Mouse (Mus musculus): ENCODE measurements at regions not wholly inside any gene's neighbourhood (a gene's known extent, or its start where the extent isn't known, plus 50 kb on each side); places are given as distances from the start of the nearest gene placed in this dataset.

DNA sequence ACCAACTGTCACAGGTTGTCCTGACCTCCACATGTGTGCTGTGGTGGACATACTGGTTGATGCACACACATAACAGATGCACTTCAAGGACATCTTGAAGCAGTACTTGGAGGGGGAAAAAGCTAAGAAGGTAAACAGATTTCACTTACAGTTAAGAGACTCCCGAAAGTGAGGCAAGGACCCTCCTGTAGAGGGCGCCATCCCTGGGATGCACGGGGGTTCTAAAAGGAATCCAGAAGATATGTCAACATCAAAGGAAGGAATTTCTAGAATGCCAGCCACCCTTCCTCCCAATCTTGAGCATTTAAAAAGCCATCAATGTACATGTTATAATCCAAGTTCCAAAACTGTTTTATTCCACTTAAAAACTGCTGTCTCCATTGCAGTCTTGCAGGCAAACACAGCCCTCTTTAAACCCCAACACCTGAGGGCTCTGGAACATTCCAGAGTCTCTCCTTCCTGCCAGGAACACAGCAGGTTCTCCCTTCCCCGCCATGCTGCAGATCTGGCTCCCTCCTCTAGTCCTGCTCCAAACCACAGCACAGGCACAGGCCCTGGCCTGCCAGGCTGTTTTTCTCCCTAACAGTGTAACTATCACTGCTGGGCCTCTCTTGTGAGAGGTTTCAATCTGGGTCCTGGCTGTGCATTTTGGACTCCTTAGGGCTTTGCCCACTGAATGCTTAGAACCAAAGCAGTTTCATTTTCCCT lies 200.8 kb upstream of the Mkln1 start:
- no peak for ATAC-seq (ENCODE audit: insufficient number of reproducible peaks, insufficient read depth, low FRiP score, low read depth)
- no peak overlapping the region for H3K9ac ChIP-seq (ENCODE audit: low read length)
- peaks cover 12 to 16% of the 10 kb centered on the region in 2 experiments; a peak in 2 of 4 replicates for H3K4me1 ChIP-seq (ENCODE audit: control insufficient read depth in 2 of 2, insufficient read depth in 2 of 2, low read length in 2 of 2)
- H3K4me2 ChIP-seq (ENCODE audit: low read length), result no peak overlapping the region
- no peaks in the 10 kb centered on the region for H3K9me3 ChIP-seq (ENCODE audit: control insufficient read depth, low read length)
- H3K36me3 ChIP-seq (ENCODE audit: control insufficient read depth, insufficient read depth, low read length), result no peaks in the 10 kb centered on the region
- no peak overlapping the region for H3K27ac ChIP-seq (replicated peaks in 1 of 2; ENCODE audit: control insufficient read depth in 1 of 2, insufficient read depth in 1 of 2, low read depth in 2 of 2, low read length in 2 of 2)
- 57% methylated on average over 4 of the region's 4 CpGs for WGBS
- H3K27me3 ChIP-seq (ENCODE audit: control insufficient read depth, insufficient read depth, low read length), result no peaks in the 10 kb centered on the region
- no peak overlapping the region for H3K4me3 ChIP-seq (ENCODE audit: control insufficient read depth in 1 of 2, insufficient read depth in 1 of 2, low read depth in 1 of 2, low read length in 2 of 2)

DNA sequence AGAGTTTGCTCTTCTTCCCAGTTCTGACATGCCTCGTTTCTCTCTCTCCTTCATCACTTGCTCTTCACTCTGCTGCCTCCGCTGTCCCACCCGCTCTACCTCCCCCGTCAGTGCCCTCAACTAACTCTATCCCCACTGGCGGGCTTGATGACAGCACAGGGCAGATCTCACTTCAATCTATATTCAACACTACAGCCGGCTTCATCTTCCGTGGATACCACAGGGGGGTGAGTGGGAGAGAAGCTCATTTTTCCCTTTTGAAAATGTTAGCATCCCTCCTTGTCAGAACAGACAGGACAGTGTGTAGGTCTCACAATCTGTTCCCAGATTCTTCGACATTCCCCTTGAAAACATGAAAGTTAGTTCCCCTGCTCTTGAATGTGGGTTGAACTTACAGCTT lies 200.2 kb upstream of the Mkln1 start:
- H3K27ac ChIP-seq (replicated peaks in 1 of 2; ENCODE audit: control insufficient read depth in 1 of 2, insufficient read depth in 1 of 2, low read depth in 2 of 2, low read length in 2 of 2), result no peak overlapping the region
- 59% methylated on average over 8 of the region's 8 CpGs for WGBS

DNA sequence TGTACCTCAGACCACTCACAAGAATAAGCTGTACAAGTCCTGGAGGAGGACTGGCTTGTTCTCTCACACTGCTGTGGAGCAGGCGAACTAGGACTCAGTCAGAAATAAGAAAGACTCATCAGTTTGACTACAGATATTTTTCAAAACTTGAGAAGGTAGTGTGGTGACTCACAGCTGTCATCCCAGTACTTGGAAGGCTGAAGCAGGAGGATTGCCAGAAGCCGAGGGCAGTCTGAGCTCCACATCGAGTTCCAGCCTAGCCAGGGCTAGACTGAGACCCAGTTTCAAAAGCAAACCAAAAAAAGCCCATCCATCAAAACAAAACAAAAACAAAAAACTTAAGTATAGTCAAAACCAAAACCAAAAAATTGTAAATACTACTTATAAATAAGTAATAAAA lies 197.8 kb upstream of the Mkln1 start:
- ATAC-seq (ENCODE audit: insufficient number of reproducible peaks, insufficient read depth, low FRiP score, low read depth), result no peak

More for the DNA sequence above, 200.2 kb upstream of the Mkln1 start:
- Histone ChIP-seq H3K9ac (ENCODE audit: low read length) (no peak overlapping the region), H3K4me3 (ENCODE audit: control insufficient read depth in 1 of 2, insufficient read depth in 1 of 2, low read depth in 1 of 2, low read length in 2 of 2) (no peak overlapping the region), H3K9me3 (ENCODE audit: control insufficient read depth, low read length) (no peaks in the 10 kb centered on the region), H3K4me2 (ENCODE audit: low read length) (no peak overlapping the region), H3K27me3 (ENCODE audit: control insufficient read depth, insufficient read depth, low read length) (no peaks in the 10 kb centered on the region), H3K36me3 (ENCODE audit: control insufficient read depth, insufficient read depth, low read length) (no peaks in the 10 kb centered on the region), H3K4me1 (ENCODE audit: control insufficient read depth in 2 of 2, insufficient read depth in 2 of 2, low read length in 2 of 2) (peaks cover 10 to 12% of the 10 kb centered on the region in 2 experiments; a peak in 2 of 4 replicates)
- ATAC-seq (ENCODE audit: insufficient number of reproducible peaks, insufficient read depth, low FRiP score, low read depth), result no peak

DNA sequence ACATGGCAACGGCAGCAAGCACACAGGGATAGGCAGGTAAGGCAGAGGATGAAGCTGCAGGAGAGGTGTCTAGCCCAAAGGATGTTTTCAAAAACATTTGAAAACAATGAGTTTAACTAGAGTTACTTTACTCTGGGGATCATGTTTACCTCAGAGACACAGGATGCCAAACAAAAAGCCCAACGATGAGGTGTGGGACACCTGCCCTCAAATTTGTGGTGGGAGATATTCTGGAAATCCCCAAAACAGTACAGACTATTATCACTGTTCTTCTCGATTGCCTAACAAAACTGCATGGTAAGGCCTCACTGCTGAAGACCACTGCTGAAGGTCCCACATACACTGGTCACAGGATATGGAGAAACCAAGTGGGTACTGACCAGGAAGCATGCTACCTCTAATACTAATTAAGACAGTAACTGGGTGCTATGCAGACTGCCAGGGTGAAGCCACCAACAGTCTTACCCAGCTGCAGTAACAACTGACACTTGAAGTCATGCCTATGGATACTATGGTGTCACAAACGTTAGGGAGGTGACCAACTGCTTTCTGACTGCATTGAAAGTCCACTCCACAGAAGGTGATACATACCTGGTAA lies 197.1 kb upstream of the Mkln1 start:
- no peak overlapping the region for H3K27ac ChIP-seq (replicated peaks in 1 of 2; ENCODE audit: control insufficient read depth in 1 of 2, insufficient read depth in 1 of 2, low read depth in 2 of 2, low read length in 2 of 2)
- no peak overlapping the region for H3K4me2 ChIP-seq (ENCODE audit: low read length)
- no peaks in the 10 kb centered on the region for H3K27me3 ChIP-seq (ENCODE audit: control insufficient read depth, insufficient read depth, low read length)
- no peak overlapping the region for H3K9ac ChIP-seq (ENCODE audit: low read length)
- H3K9me3 ChIP-seq (ENCODE audit: control insufficient read depth, low read length), result no peaks in the 10 kb centered on the region
- H3K4me3 ChIP-seq (ENCODE audit: control insufficient read depth in 1 of 2, insufficient read depth in 1 of 2, low read depth in 1 of 2, low read length in 2 of 2), result no peak overlapping the region
- no peaks in the 10 kb centered on the region for H3K4me1 ChIP-seq (ENCODE audit: control insufficient read depth in 2 of 2, insufficient read depth in 2 of 2, low read length in 2 of 2)
- 80% methylated on average over 4 of the region's 4 CpGs for WGBS
- ATAC-seq (ENCODE audit: insufficient number of reproducible peaks, insufficient read depth, low FRiP score, low read depth), result no peak
- no peaks in the 10 kb centered on the region for H3K36me3 ChIP-seq (ENCODE audit: control insufficient read depth, insufficient read depth, low read length)

More for the DNA sequence above, 197.8 kb upstream of the Mkln1 start:
- Histone ChIP-seq H3K36me3 (ENCODE audit: control insufficient read depth, insufficient read depth, low read length) (no peaks in the 10 kb centered on the region), H3K4me3 (ENCODE audit: control insufficient read depth in 1 of 2, insufficient read depth in 1 of 2, low read depth in 1 of 2, low read length in 2 of 2) (no peak overlapping the region), H3K4me2 (ENCODE audit: low read length) (no peak overlapping the region), H3K9me3 (ENCODE audit: control insufficient read depth, low read length) (no peaks in the 10 kb centered on the region), H3K27me3 (ENCODE audit: control insufficient read depth, insufficient read depth, low read length) (no peaks in the 10 kb centered on the region), H3K9ac (ENCODE audit: low read length) (no peak overlapping the region), H3K27ac (replicated peaks in 1 of 2; ENCODE audit: control insufficient read depth in 1 of 2, insufficient read depth in 1 of 2, low read depth in 2 of 2, low read length in 2 of 2) (no peak overlapping the region), H3K4me1 (ENCODE audit: control insufficient read depth in 2 of 2, insufficient read depth in 2 of 2, low read length in 2 of 2) (peaks cover 4 to 5% of the 10 kb centered on the region in 2 experiments; a peak in 2 of 4 replicates)
- WGBS, result 89% methylated on average over 3 of the region's 3 CpGs

DNA sequence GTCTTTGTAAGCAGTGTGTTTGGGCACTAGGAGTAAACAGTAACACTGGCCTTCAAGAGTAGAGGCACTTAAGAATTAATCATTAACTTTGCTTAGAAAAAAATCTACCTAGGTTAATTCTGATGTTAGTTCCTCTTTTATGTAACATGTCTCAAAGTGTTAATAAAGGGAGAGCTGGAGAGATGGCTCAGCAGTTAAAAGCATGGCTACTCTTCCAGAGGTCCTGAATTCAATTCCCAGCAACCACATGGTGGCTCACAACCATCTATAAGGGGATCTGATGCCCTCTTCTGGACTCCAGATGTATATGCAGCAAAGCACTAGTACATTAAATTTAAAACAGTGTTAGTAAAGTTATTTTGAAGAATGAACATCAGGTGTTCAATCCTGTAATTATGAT lies 195.9 kb upstream of the Mkln1 start:
- no peak overlapping the region for H3K4me2 ChIP-seq (ENCODE audit: low read length)
- no peaks in the 10 kb centered on the region for H3K36me3 ChIP-seq (ENCODE audit: control insufficient read depth, insufficient read depth, low read length)
- H3K27ac ChIP-seq (replicated peaks in 1 of 2; ENCODE audit: control insufficient read depth in 1 of 2, insufficient read depth in 1 of 2, low read depth in 2 of 2, low read length in 2 of 2), result no peak overlapping the region
- H3K9me3 ChIP-seq (ENCODE audit: control insufficient read depth, low read length), result no peaks in the 10 kb centered on the region
- no peak for ATAC-seq (ENCODE audit: insufficient number of reproducible peaks, insufficient read depth, low FRiP score, low read depth)
- H3K4me1 ChIP-seq (ENCODE audit: control insufficient read depth in 2 of 2, insufficient read depth in 2 of 2, low read length in 2 of 2), result no peaks in the 10 kb centered on the region
- H3K4me3 ChIP-seq (ENCODE audit: control insufficient read depth in 1 of 2, insufficient read depth in 1 of 2, low read depth in 1 of 2, low read length in 2 of 2), result no peak overlapping the region
- H3K9ac ChIP-seq (ENCODE audit: low read length), result no peak overlapping the region
- H3K27me3 ChIP-seq (ENCODE audit: control insufficient read depth, insufficient read depth, low read length), result no peaks in the 10 kb centered on the region

DNA sequence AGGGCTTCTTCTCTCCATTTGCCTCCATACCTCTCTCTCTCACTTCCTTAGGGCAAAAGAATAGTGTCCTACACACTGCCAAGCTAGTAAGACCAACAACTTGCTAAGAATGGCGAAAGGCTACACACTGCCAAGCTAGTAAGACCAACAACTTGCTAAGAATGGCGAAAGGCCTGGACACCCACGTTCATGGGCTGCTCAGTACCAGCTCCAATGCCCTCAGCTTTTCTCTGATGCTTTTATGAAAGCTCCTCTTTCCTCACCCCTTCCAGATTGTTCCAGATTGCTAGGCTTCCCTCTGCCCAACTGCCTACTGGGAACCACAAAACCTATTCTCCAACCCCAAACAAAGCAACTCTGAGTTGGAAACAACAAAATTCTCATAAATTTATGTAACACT lies 194.1 kb upstream of the Mkln1 start:
- no peak overlapping the region for H3K4me2 ChIP-seq (ENCODE audit: low read length)
- no peak overlapping the region for H3K4me3 ChIP-seq (ENCODE audit: control insufficient read depth in 1 of 2, insufficient read depth in 1 of 2, low read depth in 1 of 2, low read length in 2 of 2)
- H3K9ac ChIP-seq (ENCODE audit: low read length), result no peak overlapping the region
- H3K27ac ChIP-seq (replicated peaks in 1 of 2; ENCODE audit: control insufficient read depth in 1 of 2, insufficient read depth in 1 of 2, low read depth in 2 of 2, low read length in 2 of 2), result no peak overlapping the region
- H3K27me3 ChIP-seq (ENCODE audit: control insufficient read depth, insufficient read depth, low read length), result no peaks in the 10 kb centered on the region
- ATAC-seq (ENCODE audit: insufficient number of reproducible peaks, insufficient read depth, low FRiP score, low read depth), result no peak
- no peaks in the 10 kb centered on the region for H3K9me3 ChIP-seq (ENCODE audit: control insufficient read depth, low read length)
- 88% methylated on average over 3 of the region's 3 CpGs for WGBS
- H3K4me1 ChIP-seq (ENCODE audit: control insufficient read depth in 2 of 2, insufficient read depth in 2 of 2, low read length in 2 of 2), result no peaks in the 10 kb centered on the region
- no peaks in the 10 kb centered on the region for H3K36me3 ChIP-seq (ENCODE audit: control insufficient read depth, insufficient read depth, low read length)

DNA sequence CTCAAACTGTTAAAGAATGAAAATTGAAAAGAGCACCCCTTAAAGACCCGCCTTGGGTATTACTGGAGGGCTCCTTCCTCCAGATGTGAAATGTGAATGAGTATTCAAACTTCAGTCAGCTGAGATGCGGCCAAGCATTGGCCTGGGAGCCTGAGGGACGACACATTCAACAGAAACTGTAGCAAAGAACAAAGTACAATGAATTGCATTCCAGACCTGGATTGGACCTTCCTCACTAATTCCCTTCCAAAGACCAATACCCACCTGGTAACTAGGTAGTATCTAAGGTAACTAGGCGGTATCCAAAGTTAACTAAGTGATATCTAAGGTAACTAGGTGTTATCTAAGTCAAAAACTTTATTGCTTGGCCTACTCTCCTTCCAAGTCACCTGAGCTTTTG lies 193.7 kb upstream of the Mkln1 start:
- H3K36me3 ChIP-seq (ENCODE audit: control insufficient read depth, insufficient read depth, low read length), result no peaks in the 10 kb centered on the region
- WGBS, result 74% methylated on average over 4 of the region's 4 CpGs
- H3K27me3 ChIP-seq (ENCODE audit: control insufficient read depth, insufficient read depth, low read length), result no peaks in the 10 kb centered on the region
- no peak for ATAC-seq (ENCODE audit: insufficient number of reproducible peaks, insufficient read depth, low FRiP score, low read depth)
- H3K9me3 ChIP-seq (ENCODE audit: control insufficient read depth, low read length), result no peaks in the 10 kb centered on the region
- no peaks in the 10 kb centered on the region for H3K4me1 ChIP-seq (ENCODE audit: control insufficient read depth in 2 of 2, insufficient read depth in 2 of 2, low read length in 2 of 2)
- H3K4me3 ChIP-seq (ENCODE audit: control insufficient read depth in 1 of 2, insufficient read depth in 1 of 2, low read depth in 1 of 2, low read length in 2 of 2), result no peak overlapping the region
- H3K9ac ChIP-seq (ENCODE audit: low read length), result no peak overlapping the region
- no peak overlapping the region for H3K27ac ChIP-seq (replicated peaks in 1 of 2; ENCODE audit: control insufficient read depth in 1 of 2, insufficient read depth in 1 of 2, low read depth in 2 of 2, low read length in 2 of 2)
- no peak overlapping the region for H3K4me2 ChIP-seq (ENCODE audit: low read length)

DNA sequence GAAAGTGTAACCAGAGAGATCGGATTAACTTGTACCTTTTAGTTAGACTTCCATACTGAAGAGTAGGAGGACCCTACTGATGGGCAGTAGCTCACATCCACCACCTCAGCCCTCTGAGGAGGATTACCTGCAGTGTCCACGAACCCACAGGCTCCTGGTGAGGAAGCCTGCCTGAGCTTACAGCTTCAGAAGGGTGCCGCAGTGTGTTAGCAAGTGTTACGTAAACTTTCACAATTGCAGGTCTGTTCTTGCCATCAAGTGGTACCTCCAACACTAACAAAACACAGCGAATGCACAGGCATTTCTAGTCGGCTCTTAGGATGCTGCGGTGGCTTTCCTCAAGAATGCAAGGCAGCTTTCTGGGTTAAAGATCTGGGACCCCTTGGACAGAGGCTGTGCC lies 192.4 kb upstream of the Mkln1 start:
- Histone ChIP-seq H3K4me3 (ENCODE audit: control insufficient read depth in 1 of 2, insufficient read depth in 1 of 2, low read depth in 1 of 2, low read length in 2 of 2) (no peak overlapping the region), H3K27me3 (ENCODE audit: control insufficient read depth, insufficient read depth, low read length) (no peaks in the 10 kb centered on the region), H3K4me1 (ENCODE audit: control insufficient read depth in 2 of 2, insufficient read depth in 2 of 2, low read length in 2 of 2) (no peaks in the 10 kb centered on the region), H3K36me3 (ENCODE audit: control insufficient read depth, insufficient read depth, low read length) (no peaks in the 10 kb centered on the region), H3K27ac (replicated peaks in 1 of 2; ENCODE audit: control insufficient read depth in 1 of 2, insufficient read depth in 1 of 2, low read depth in 2 of 2, low read length in 2 of 2) (no peak overlapping the region), H3K9ac (ENCODE audit: low read length) (no peak overlapping the region), H3K9me3 (ENCODE audit: control insufficient read depth, low read length) (no peaks in the 10 kb centered on the region), H3K4me2 (ENCODE audit: low read length) (no peak overlapping the region)
- 79% methylated on average over 7 of the region's 7 CpGs for WGBS
- no peak for ATAC-seq (ENCODE audit: insufficient number of reproducible peaks, insufficient read depth, low FRiP score, low read depth)
